Comparison of ENCODE assay signal across 14 mouse cellular contexts in the genomic region with DNA sequence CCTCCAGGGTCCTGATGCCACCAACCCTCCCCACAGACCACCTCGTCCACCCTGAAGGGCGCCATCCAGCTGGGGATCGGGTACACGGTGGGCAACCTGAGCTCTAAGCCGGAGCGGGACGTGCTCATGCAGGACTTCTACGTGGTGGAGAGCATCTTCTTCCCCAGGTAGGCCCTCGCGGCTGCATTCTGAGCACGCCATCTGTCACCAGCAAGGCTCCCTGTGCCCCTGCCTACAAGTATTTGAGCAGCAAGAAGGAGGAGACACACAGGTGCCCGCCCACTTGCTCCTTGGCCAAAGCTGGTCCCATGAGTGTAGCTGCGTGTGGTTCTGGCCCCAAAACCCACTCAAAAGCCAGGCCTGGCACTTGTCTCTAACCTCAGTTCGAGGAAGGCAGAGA. TPM values are rescaled to one million over a fixed set of nuclear protein-coding genes. Genes with fewer than 3 reads are reported as not detected.
"Had no signal": no experiment of that assay in that cellular context is flagged by ENCODE, and none has a peak within 500 bp of the region (broad histone marks: within the 10 kb centered on the region; RNA-seq: fewer than 3 reads in every experiment).

No protein-coding gene starts in this region.

- H3K9ac ChIP-seq: liver, embryonic 15.5 days; neural tube, embryonic 12.5 days; stomach, embryonic 15.5 days had no signal

- H3K4me2 ChIP-seq: liver, embryonic 11.5 days; liver, embryonic 15.5 days; neural tube, embryonic 12.5 days; stomach, embryonic 15.5 days had no signal

- H3K9me3 ChIP-seq: limb, embryonic 10.5 days; liver, embryonic 15.5 days; neural tube, embryonic 12.5 days; stomach, embryonic 15.5 days had no signal

- ATAC-seq: lung, postnatal 0 days had no signal

- DNase-seq: kidney, postnatal 25 days; lung, adult 2 months; lung, postnatal 36 days; midbrain, embryonic 14.5 days; spleen, adult 18-20 months; thymus, postnatal 14 days had no signal

- H3K27ac ChIP-seq: limb, embryonic 10.5 days; liver, embryonic 15.5 days; neural tube, embryonic 12.5 days; stomach, embryonic 15.5 days had no signal

- H3K27me3 ChIP-seq: liver, embryonic 15.5 days; neural tube, embryonic 12.5 days; stomach, embryonic 15.5 days had no signal

- H3K4me3 ChIP-seq: limb, embryonic 10.5 days; liver, embryonic 15.5 days; neural tube, embryonic 12.5 days; stomach, embryonic 15.5 days had no signal

RNA-seq across cellular contexts. Expression of a gene that starts 22.9 kb away (rescaled TPM):
- total RNA-seq: monocyte, adult 5-6 weeks had no signal

RNA-seq across cellular contexts. Expression of a gene that starts 37.4 kb away (rescaled TPM):
- total RNA-seq: monocyte, adult 5-6 weeks; neutrophil, adult 5-6 weeks had no signal
- polyA plus RNA-seq: liver, embryonic 11.5 days; liver, embryonic 15.5 days; midbrain, embryonic 14.5 days; neural tube, embryonic 12.5 days had no signal
